Mouse (Mus musculus): ENCODE data around the gene Lrrc43.
A peak's percentile ranks its signal among the peaks of the same experiment; 100 is the strongest.

GRCm38 (mm10) chr5:123524393-123524750 is 35.3 kb downstream of the Lrrc43 start:
- peak; percentile 10; the same call in 1 of the 2 replicates for TF ChIP-seq POLR2A (IDR thresholded peaks at IDR 0.05; ENCODE audit: control insufficient read depth, low read depth, low read length)
- TF ChIP-seq CTCF (IDR thresholded peaks at IDR 0.05; ENCODE audit: control insufficient read depth, insufficient read depth, insufficient replicate concordance, low read depth, low read length) = peak; percentile 22; the same call in 1 of the 2 replicates

All from testis, adult 2 months (tissue).